Mouse (Mus musculus) Muller cell, postnatal 12 days (primary cell): ENCODE data around the gene Agbl4.
A peak's percentile ranks its signal among the peaks of the same experiment; 100 is the strongest.

Source experiments
- DNase-seq: peaks from one replicate; pipeline ENCODE4 v3.0.0-alpha.2; 2015; ENCODE audit errors: inconsistent ontology term

The Agbl4 gene

DNA sequence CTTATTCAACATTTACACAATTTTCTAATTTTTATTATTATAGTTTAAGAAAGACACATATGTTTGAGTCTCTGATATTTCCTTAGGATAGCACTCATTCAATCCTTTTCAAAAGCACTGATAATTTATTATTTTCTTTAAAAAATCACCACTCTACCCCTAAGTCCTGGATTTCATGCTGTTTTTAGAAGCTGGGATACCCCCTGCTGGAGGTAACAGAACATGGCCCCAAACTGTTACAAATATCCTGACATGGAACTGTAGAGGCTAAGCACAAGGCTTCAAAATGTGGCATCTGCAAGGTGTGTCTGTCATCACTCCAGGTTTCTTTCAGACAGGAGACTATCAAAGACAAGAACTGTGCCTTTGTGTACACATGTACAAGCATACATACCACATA, 859.5 kb downstream of the Agbl4 start:
- no peak for DNase-seq

DNA sequence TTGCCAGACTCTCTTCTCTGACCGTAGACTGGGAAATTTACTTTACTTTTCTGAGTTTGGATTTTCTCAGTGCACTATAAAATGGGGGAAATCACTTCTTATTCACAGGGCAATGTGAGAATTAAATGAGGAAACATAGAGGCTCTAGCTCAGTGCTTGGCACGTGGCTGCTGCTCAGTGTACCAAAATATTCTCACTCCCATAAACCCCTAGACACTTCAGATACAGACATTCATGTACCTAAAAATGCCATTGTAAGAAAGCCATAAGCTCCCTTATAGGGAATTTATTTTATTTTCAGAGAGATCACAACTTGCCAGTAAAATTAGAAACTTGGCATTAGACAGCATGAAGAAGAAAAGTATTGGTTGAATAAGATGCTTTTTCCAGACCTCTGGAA, 883.5 kb downstream of the Agbl4 start:
- DNase-seq, result no peak

DNA sequence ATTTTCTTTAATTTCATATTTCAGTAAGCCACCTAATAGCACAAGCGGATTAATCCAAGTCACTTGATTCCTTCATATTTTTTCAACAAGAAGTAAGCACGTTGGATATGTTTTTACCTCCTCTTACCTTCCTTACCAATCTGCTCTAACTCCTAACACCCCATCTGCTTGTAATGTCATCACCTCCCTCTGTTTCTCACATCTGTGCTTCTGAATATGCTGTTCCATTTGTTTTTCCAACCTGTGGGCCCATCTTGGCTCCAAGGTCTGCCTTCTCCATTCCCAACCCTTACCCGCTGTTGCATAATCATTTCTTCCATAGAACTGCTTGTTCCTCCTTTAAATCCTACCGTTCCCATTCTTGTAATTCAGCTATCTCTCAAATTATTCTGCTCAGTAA, 884.4 kb downstream of the Agbl4 start:
- no peak for DNase-seq

DNA sequence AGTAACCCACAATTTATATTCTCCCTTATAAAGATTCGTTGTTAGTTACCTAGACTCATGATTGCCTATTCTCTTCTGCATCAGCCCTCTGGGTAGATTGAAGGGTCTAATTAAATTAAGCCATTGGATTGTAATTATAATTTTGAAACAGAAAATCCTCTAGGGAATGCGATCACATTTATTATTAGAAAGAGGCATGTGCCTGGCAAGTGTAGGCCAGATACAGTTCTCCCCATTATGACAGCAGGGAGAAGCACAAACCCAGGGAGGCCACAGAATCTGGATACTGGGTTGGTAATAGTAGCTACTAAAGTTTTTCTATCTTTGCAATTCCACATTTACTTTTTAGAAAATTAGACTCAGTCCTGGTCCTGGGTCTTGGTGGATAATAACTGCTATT, 887.2 kb downstream of the Agbl4 start:
- DNase-seq, result no peak

DNA sequence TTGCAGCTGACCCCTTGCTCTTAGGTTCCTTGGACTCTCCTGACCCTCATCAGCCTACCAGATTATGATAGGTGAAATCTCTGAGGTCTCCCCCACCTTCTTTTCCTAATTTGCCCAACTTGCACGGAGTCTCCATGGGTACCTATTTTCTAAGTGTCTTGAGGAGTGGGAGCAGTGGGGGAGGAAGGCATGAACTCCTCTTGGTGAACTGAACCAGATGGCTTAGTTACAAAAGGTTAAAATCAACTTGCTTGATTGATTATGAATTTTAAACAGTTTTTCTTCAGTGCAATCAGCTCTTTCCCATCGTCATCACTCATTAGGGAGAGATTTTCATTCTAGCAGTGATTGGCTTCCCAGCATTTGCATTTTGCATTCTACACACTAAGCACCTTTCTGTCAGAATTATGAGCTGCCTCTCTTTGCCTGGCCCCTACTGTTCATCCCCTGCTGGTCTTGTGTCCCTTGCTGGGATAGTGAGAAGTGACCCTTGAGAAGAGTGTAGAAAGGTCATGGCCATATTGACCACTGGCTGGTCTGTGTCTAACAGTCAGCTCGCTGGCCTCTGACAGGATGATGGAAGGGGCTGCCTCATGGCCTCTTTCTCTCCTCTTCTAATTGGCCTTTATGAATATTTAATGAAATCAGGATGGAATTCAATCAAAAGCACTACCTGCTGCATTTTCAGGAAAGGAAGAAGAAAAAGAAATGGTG, 897.2 kb downstream of the Agbl4 start:
- DNase-seq, result no peak

DNA sequence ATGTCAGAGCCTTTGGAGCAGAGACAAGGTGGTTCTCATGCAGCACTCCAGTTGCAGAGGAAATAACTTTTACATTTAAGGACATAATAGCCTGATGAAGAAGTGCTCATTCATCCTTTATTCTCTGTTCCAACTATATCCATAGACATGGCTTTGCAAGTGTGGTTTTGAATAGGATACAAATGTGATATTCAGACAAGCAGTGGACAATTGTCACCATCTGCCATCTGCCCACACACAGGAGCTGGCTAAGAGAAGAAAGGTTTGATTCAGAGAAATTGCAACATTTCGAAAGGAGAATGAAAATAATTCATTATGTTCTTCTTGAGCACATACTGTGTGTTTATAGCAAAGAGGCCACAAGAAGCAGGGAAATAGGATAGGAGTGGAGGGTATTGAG, 909.1 kb downstream of the Agbl4 start:
- DNase-seq, result no peak

DNA sequence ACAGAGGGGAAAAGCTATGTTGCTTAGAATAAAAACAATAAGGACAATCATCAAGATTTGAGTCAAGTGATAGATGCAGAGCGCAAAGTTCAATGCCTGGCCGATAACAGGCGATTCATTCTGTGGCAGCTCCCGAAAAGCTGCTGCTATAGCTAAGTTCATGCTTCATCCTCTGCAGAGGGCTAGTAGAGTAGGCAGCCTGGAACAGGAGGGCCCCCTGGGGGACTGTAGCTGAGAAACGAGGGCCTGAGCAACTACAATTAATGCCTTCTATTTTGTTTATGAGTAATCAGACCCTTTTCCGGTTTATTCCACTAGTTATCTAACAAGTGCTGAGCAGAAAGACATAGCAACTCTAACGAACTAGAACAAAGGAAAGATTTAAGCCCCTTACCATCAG, 909.7 kb downstream of the Agbl4 start:
- DNase-seq, result no peak

DNA sequence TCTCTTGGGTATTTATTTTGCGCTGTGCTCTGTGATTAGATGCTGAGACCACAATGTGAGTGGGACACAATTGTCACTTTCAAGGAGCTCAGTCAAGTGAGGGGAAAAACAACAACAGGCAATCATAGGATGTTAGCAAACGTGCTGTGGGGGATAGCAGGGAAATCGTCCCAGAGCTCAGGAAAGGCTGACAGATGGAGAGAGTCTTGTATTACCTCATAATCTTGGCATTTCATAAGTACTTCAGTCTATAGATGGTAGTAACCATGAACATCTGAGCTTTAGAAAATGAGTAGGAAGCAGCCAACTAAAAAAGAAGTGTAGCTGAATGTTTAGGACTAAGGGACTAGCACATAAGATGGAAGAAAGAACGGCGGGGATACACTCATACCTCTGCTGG, 910.2 kb downstream of the Agbl4 start:
- no peak for DNase-seq

DNA sequence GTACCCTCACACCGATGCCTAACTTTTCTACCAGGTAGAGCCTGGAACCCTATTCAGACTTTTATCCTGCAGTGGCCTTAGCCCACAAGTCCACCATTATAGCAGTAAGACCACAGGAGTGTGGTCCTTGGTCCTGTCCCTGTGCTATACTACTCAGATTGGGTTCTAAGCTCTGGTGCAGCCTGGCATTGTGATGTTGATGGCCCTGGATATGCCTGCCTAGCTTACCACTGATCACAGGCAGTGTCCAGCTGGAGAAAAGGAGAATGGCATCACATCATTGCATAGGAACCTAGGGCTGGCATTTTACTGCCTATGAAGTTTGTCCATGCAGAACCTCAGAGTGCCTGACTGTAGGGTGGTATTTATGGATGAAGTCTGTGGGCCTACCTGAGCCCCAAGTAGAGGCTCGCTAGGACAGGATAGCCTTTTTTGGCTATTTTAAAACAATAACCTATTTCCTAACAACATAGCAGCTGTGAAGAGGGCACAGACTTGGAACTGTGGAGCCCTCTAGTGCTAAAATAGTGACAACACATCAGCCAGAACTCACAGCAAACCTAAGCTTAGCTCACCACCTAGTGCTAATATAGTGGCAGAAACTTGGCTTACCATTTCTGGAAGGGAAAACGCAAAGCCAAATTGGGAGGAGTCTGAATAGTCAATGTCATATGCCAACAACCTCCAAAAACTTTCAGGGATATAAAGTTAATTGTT, 911.3 kb downstream of the Agbl4 start:
- DNase-seq, result no peak

DNA sequence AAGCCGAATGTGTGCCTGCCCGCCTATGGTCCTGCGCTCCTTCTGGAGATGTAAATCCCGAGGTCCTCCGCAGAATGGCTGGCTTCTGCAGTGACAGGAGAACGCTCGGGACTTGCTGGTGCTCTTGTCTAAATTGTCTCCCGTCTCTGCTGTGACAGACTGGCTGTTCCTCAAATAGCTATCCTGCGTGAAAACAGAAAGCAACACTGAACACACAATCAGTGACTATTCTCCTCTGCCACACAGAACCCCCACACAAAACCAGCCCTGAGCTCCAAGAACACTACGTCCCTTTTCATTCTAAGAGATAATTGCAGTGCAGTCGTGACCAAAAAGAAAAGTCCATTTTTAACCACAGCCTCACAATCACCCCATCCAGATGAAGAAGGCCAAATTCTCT, 929.6 kb downstream of the Agbl4 start:
- peak; percentile 64 for DNase-seq

DNA sequence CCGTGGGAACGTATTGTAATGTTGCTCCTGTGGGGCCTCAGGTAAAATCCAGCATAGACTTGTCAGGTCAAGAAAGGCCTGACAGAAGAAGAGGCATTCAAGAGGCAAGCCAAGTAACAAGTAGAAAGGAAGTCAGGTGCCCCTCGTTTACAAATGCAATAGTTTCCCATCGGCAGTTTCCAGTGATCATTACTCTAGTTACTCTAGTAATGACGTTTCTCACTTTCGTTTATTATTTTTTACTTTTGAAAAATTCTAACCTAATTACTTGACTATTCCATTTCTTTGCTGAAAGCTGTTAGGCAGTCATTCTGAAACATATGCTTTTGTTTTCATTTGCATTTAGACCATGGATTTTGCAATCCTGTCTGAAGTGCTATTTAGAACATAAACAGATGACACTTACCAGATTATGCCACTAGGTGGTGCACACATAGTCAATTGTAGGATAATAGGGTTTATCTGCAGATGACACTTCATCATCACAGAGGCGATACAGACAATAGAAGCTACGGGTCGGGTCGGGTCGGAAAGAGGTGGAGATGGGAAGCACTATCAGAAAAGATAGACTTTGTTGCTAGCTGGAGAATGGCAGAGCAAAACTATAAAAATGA, 930.4 kb downstream of the Agbl4 start:
- peak; percentile 42 for DNase-seq

DNA sequence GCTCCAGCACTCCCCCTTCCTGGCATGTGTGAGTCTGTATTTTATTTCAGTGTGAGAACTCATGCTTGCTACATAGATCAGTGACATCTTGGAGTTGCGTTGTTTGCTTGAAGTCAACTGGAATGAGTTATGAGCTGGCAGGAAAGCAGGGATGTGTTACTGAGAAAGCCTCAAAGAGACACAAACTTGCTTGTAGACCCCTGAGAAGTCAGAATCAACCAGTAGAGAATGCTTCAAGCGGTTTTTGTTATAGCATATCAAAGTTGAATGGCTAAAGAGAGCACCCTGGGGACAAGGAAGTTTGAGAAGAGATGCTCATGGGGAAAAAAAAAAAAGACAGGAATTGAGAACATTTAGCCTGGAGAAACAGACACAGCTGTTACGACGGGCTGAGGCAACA, 932.0 kb downstream of the Agbl4 start:
- no peak for DNase-seq

DNA sequence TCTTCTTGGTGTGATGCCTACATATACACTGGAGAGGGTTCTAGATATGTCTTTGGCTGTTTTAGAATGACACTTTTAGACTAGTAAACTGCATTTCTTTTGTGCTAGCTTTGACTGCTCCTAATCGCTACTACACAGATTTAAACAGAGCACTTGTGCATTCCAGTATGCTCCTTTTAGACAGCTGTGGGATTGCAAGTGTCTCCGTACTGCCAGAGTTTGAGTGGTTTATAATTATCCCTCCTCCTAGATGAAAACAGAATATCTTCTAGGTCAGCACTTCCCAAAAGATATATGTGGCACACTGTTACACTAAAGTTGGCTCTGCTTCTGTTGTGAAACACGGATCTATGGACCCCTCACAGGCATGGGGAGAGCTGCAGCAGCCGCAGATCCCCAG, 935.4 kb downstream of the Agbl4 start:
- no peak for DNase-seq

DNA sequence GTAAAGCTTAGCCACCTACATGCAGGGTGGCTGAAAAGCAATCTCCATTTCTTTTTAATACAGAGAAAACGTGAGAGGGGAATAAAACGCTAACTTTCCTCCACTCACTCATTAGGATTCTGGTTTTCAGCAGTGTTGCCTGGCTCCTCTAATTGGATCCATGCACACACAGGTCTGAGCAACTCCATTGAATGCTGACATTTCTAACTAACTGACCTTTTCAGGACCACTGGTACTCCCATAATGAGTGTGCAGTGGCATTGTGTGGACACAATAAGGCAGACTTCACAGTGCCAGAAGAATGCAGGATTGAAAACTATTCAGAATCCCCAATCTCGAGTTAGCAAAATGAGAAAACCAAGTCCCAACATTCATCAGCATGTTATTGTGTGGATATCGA, 952.5 kb downstream of the Agbl4 start:
- DNase-seq, result peak; percentile 31

DNA sequence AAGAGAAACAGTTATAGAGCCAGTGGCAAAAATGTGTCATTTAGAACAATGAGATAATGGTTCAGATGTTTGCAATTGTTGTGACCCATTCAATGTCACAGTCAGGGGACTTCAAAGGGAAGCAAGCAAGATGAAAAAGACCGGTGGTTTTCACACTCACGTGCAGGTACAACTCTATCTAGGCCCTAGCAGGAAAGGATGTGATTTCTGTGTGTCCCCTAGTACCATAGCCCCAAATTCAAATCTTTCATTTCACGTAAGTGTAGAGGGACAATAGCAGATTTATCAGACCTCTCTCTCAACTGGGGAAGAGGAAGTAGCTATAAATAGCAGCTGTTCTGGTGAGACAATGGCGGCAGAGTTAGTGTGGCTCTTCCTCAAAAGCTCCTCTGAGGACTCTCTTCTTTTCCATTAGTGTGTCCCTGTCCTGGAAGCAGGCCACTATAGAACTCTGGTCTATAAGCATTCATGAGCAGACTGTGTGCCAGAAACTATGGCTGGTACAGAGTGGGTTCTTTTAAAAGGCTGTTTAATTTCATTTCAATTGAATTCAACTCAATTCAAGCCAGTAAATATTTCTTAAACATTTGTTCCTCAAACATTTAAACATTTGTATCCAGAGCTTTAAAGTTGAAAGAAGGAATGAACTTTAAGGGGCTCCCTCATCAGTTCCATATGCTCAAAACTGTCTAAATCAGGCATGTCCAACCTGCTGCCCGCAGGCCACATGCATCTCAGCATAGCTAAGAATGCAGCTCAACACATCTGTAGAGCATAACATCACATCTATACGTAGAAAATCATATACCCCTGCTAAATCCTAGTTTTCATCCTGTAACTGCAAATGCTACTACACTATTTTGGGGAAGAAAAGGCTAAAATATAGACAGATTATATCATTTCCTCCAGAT, 953.4 kb downstream of the Agbl4 start:
- DNase-seq, result no peak

DNA sequence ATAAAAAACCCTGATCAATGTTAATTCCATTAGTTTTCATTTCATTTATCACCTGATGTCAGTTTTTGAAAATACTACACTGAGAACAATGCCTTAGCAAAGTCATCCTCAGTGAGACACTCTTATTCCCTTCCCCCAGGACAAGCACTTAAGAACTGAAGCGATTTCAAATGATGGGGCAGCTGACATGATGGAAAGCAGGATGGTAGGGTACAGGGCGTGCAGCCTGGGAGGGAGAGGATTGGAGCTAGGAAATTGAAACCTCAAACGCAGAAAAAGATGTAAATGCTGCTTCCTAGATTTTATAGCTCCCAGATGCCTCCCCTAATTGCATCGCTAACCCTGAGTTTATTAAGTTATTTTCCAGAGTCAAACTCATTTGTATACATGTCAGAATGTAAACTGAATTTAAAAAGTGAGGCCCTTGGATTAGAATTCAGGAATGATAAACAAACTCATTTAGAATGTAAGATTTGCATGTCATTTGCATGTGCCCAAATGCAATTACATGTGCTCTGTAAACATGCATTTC, 959.2 kb downstream of the Agbl4 start:
- DNase-seq, result no peak

DNA sequence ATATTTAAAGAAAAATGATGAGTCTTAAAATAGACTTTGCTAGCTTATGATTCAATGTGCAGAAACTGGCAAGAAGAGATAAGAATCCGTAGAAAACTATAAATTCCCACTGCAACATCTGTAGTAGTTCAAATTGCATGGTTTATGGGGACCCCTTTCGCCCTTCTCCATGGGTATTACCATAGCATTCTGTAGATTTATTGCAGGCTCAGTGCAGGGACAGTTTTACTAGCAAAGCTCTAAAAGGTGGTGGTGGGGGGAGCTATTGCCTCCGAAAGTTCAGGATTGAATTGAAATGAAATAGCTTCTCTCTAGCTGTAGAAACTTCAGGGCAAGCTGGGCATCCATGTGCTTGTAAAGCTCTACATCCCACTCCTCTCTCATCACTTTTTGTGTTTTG, 959.7 kb downstream of the Agbl4 start:
- no peak for DNase-seq

DNA sequence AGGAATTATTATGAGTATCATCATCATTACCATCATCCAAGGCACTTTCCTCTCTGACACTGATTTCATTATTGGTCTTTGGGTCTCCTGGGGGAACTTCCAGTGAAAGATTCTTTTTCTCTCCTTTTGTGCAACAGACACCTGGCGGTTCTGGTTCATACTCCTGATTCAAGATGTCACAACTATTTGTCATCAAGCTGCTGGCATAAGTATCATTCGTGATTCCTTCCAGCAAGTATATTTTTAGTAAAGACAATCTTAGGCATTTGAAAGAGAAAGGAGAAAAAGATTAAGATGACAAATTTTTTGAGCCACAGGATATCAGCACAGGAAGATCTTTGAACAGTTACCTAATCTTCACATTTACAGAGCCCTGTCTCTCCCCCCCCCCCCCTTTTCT, 966.7 kb downstream of the Agbl4 start:
- no peak for DNase-seq

DNA sequence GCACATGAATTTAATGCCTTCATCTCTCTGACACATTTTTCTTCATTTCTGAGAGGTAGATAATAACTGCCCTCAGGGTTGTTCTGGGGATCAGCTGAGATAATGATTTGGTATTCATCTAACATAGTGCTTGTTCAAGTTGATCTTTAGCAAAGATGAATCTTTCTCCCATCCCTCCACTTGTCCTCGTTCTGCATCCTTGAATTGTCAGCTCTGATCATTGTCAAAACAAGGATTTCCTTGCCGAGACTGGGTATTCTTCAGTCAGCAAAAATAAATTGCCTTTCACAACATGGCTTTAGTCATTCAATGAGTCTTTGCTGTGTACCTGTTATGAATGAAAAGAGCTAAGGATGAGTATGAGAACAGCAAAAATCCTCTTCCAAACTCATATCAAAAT, 970.3 kb downstream of the Agbl4 start:
- peak; percentile 37 for DNase-seq

DNA sequence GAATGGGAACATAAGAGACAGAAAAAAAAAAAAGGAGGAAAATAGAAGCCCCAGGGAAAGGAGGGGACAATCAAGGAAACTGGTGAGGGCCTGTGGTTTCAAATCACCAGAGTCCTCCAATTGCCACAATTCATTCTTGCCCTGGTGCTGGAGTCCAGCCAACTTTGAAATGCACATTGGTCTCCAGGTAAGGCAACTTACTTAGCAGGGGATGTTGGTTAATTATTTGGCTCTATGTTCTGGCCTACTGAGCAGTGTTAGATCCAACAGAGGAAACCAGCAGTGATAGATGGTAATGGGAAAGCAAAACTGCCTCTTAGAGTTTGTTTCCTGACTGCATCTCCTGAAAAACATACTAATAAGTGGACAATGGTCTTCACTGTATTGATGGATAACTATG, 979.7 kb downstream of the Agbl4 start:
- no peak for DNase-seq

DNA sequence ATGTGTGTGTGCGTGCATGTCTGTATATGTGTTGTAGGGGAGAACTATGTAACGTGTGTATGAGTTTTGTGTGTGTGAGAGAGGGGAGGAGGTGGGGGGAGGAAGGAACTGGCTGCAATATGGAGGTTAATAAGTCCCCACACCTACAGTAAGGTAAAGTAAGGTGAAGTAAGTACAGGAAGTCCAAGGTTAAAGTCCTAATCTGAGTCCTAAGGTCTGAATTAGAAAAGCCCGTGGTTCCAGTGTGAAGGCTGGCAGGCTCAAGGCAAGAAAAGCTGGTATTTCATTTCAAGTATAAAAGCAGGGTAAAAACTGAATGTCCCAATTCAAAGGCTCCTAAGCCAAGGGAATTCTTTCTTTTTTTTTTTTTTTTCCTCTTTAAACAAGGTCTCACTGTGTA, 980.6 kb downstream of the Agbl4 start:
- no peak for DNase-seq

DNA sequence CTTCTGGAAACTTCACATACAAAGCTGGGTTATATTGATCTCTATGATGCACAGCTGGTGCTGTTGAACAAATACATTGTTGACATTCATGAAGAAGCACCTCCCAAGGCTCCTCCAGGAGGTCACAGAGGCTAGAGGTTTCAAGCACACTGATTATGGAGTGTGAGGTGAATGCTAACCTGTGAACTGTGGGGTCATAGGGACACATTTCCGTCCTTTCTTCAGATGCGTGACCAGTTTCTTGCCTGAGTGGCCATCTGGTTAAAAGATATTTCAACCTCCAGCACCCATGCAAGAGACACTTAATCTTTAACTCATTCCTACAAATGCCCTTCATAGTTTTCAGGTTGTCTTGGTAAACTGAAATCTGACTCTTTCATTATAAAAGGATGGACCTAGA, 985.6 kb downstream of the Agbl4 start:
- DNase-seq, result no peak
